Mouse (Mus musculus): ENCODE data around the gene Ier5l. TPM values are rescaled to one million over a fixed set of nuclear protein-coding genes. Genes with fewer than 3 reads are reported as not detected.

Ier5l gene
- total and polyA plus RNA-seq, 3 experiments, result 0.06 TPM; not detected in 2

DNA sequence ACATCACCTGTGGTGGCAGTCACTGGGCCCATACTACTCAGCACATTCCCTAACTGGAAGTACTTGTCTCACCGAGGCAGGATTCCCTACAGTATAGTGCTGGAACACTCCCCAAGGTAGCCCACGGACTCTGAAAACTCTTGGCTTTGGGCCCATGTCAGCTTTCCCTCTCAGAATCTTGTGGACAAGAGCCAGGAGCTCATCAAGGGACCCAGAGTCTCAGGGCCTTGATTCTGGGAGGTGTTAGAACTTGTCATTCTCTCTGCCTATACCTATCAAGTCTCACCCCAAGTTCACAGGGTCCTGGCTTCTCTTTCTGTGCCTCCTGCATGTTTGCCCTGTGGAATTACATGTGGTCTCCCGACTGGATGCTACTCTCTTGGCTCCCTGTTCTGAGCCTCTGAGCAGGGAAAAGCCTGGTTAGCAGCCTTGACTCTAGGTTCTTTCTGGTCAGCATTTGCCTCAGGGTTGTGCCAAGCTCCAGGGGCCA, 33.8 kb downstream of the Ier5l start:
- H3K27ac ChIP-seq (ENCODE audit: control insufficient read depth, low read depth, low read length), result no peak overlapping the region
- no peaks in the 10 kb centered on the region for H3K4me1 ChIP-seq (ENCODE audit: control insufficient read depth in 1 of 2, insufficient read depth in 2 of 2, low read length in 2 of 2)
- no peaks in the 10 kb centered on the region for H3K79me2 ChIP-seq (ENCODE audit: control insufficient read depth, insufficient read depth, low read length, poor library complexity)
- no peak overlapping the region for H3K4me3 ChIP-seq (ENCODE audit: control insufficient read depth in 1 of 2, insufficient read depth in 1 of 2, low read depth in 2 of 2, low read length in 2 of 2)
- TF ChIP-seq GATA1 (IDR thresholded peaks at IDR 0.05; ENCODE audit: low read depth, low read length) (no peak), ZNF384 (IDR thresholded peaks at IDR 0.05; ENCODE audit: low read depth, low read length) (no peak), GABPA (IDR thresholded peaks at IDR 0.05; ENCODE audit: low read depth, low read length) (no peak), UBTF (IDR thresholded peaks at IDR 0.05; ENCODE audit: borderline replicate concordance, insufficient read depth, low read depth, low read length) (no peak), NELFE (IDR thresholded peaks at IDR 0.05; ENCODE audit: low read depth, low read length) (no peak), MAX (IDR thresholded peaks at IDR 0.05; ENCODE audit: low read length) (no peak), ZMIZ1 (IDR thresholded peaks at IDR 0.05; ENCODE audit: low read depth, low read length) (no peak), NRF1 (IDR thresholded peaks at IDR 0.05; ENCODE audit: insufficient read depth, low read depth, low read length, poor library complexity, severe bottlenecking) (no peak), JUND (IDR thresholded peaks at IDR 0.05; ENCODE audit: low read depth, low read length) (no peak), MXI1 (IDR thresholded peaks at IDR 0.05; ENCODE audit: low read depth, low read length) (no peak), MEF2A (IDR thresholded peaks at IDR 0.05; ENCODE audit: extremely low read depth, insufficient replicate concordance, low read depth, low read length, poor library complexity, severe bottlenecking) (no peak), CHD1 (IDR thresholded peaks at IDR 0.05; ENCODE audit: low read depth, low read length) (no peak), KAT2A (conservative IDR thresholded peaks at IDR 0.05; ENCODE audit: low read depth, low read length) (no peak), RAD21 (IDR thresholded peaks at IDR 0.05; ENCODE audit: low read depth, low read length) (no peak), TBP (IDR thresholded peaks at IDR 0.05; ENCODE audit: low read depth, low read length) (no peak), POLR2AphosphoS2 (IDR thresholded peaks at IDR 0.05; ENCODE audit: low read length) (no peak), MYC (IDR thresholded peaks at IDR 0.05; ENCODE audit: low read depth, low read length) (no peak), CTCF (IDR thresholded peaks at IDR 0.05 in 2 of 3, conservative IDR thresholded peaks at IDR 0.05 in 1 of 3; ENCODE audit: control insufficient read depth in 1 of 3, insufficient read depth in 1 of 3, low read depth in 2 of 3, low read length in 3 of 3, poor library complexity in 1 of 3, severe bottlenecking in 1 of 3) (no peak), ETS1 (IDR thresholded peaks at IDR 0.05; ENCODE audit: low read depth, low read length) (no peak)
- H3K27me3 ChIP-seq (ENCODE audit: control insufficient read depth in 1 of 2, insufficient read depth in 2 of 2, low read length in 2 of 2), result no peaks in the 10 kb centered on the region
- no peaks in the 10 kb centered on the region for H3K9me3 ChIP-seq (replicated peaks; ENCODE audit: insufficient read depth, low read length)
- DNase-seq (ENCODE audit: low read depth, low spot score), result no peak
- peaks cover 0 to 10% of the 10 kb centered on the region in 2 experiments; a peak in 2 of 4 replicates for H3K36me3 ChIP-seq (ENCODE audit: control insufficient read depth in 1 of 2, insufficient read depth in 2 of 2, low read length in 2 of 2)
- no peak overlapping the region for H3K9ac ChIP-seq (ENCODE audit: control insufficient read depth, low read depth, low read length, poor library complexity, severe bottlenecking)

DNA sequence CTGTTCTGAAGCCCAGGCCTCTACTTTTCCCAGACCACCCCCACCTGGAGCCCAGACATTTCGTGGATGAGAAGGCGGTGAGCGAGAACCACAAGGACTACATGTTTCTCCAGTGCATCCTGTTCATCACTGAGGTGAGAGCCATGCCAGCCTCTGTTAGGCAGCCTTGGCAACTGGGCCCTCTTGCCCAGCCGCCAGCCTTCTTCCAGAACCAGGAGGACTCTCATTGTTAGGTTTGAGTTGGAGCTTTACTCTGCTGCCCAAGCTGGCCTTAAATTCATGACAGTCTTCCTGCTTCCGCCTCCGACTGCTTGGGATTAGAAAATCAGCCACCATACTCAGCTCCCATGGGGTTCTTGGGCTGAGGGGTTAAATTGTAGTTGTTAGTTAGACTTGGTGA, 34.4 kb downstream of the Ier5l start:
- no peaks in the 10 kb centered on the region for H3K79me2 ChIP-seq (ENCODE audit: control insufficient read depth, insufficient read depth, low read length, poor library complexity)
- H3K27me3 ChIP-seq (ENCODE audit: control insufficient read depth in 1 of 2, insufficient read depth in 2 of 2, low read length in 2 of 2), result no peaks in the 10 kb centered on the region
- no peaks in the 10 kb centered on the region for H3K4me1 ChIP-seq (ENCODE audit: control insufficient read depth in 1 of 2, insufficient read depth in 2 of 2, low read length in 2 of 2)
- H3K4me3 ChIP-seq (ENCODE audit: control insufficient read depth in 1 of 2, insufficient read depth in 1 of 2, low read depth in 2 of 2, low read length in 2 of 2), result no peak overlapping the region
- peaks cover 0 to 10% of the 10 kb centered on the region in 2 experiments; a peak in 2 of 4 replicates for H3K36me3 ChIP-seq (ENCODE audit: control insufficient read depth in 1 of 2, insufficient read depth in 2 of 2, low read length in 2 of 2)
- no peak for DNase-seq (ENCODE audit: low read depth, low spot score)
- TF ChIP-seq CTCF (IDR thresholded peaks at IDR 0.05 in 2 of 3, conservative IDR thresholded peaks at IDR 0.05 in 1 of 3; ENCODE audit: control insufficient read depth in 1 of 3, insufficient read depth in 1 of 3, low read depth in 2 of 3, low read length in 3 of 3, poor library complexity in 1 of 3, severe bottlenecking in 1 of 3), result no peak
- TF ChIP-seq POLR2A (IDR thresholded peaks at IDR 0.05; ENCODE audit: control insufficient read depth in 1 of 2, insufficient read depth in 1 of 2, low read depth in 1 of 2, low read length in 2 of 2, poor library complexity in 1 of 2), result no peak
- no peak for TF ChIP-seq USF2 (IDR thresholded peaks at IDR 0.05; ENCODE audit: borderline replicate concordance in 1 of 2, insufficient read depth in 1 of 2, low read depth in 1 of 2, low read length in 2 of 2)
- no peak for TF ChIP-seq GABPA (IDR thresholded peaks at IDR 0.05; ENCODE audit: low read depth, low read length)
- H3K9ac ChIP-seq (ENCODE audit: control insufficient read depth, low read depth, low read length, poor library complexity, severe bottlenecking), result no peak overlapping the region
- H3K27ac ChIP-seq (ENCODE audit: control insufficient read depth, low read depth, low read length), result no peak overlapping the region
- H3K9me3 ChIP-seq (replicated peaks; ENCODE audit: insufficient read depth, low read length), result no peaks in the 10 kb centered on the region
